Mouse (Mus musculus) Patski (cell line): ENCODE results near the gene Arhgap24. TPM values are rescaled to one million over a fixed set of nuclear protein-coding genes. Genes with fewer than 3 reads are reported as not detected.

Source experiments
- ATAC-seq: fragments of 100-300 bp; one replicate; pipeline ENCODE4 v1.8.0; 2021
- CTCF ChIA-PET: fragments of 350-600 bp; sonication (Branson Sonifier 250); formaldehyde crosslinking; loops from one replicate; lab custom pipeline; 2022; ENCODE audit warnings: inconsistent platforms; lab: Charles Lee
- POLR2A ChIA-PET: fragments of 350-600 bp; sonication (Branson Sonifier 250); formaldehyde crosslinking; loops from one replicate; lab custom pipeline; 2022; ENCODE audit warnings: antibody characterized with exemption, inconsistent platforms; lab: Charles Lee
- DNase-seq: peaks from one replicate; pipeline ENCODE4 v3.0.0-alpha.2; 2011; ENCODE audit warnings: low read depth, low spot score
- H3K27me3 ChIP-seq: fragments of 371-371 bp; one replicate; pipeline ENCODE4 v1.5.1; 2021
- CTCF ChIP-seq: fragments of 100-300 bp; IDR thresholded peaks from one replicate; pipeline ENCODE4 v1.5.1; 2021
- in situ Hi-C: fragments of 300-500 bp; cut with MboI; formaldehyde crosslinking; loops from 3 replicates; pipeline ENCODE4 v1.11.1; 2018; ENCODE audit warnings: low pct_unique_long_range_greater_than_20kb, mixed read lengths
- polyA plus RNA-seq: library from polyadenylated mRNA; unstranded; gene quantifications from one replicate; pipeline ENCODE4 v1.2.3, GENCODE M21; 2021

Arhgap24 gene
- polyA plus RNA-seq, 1 experiment from 2014 or later = 37.6 TPM

DNA sequence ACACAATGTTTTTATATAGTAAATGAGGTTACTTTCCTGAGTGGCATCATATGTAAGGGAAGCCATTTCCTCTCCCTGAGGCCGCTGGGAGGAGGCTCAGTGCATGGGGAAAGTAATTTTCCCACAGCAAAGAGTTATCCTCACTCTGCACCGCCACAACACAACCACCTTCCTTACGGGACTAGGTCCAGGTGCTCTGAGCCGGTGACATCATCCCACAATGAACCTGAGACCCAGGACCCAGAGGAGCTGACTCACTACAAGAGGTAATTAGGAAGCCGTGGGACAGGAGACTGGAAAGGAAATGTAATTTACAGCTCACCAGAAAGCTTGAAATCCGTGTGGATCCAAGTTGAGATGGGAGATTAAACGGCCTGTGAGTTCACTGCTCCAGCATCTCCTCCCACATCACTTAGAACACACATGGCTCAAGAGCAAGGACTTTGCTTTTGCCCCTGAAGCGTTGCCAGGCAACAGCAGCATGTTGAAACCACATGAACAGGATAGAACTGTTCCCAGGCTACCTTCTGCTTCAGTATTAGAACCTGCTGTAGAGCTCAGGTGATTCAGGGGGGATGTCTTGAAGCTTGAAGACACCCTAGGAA lies 238.3 kb downstream of the Arhgap24 start:
- in situ Hi-C loops = no loop called here
- ChIA-PET POLR2A (no interaction called here), CTCF (interaction anchor here (0.6 to 1.3 kb wide), 2 partner anchors 9 to 10 kb away, joined by 3 to 6 read pairs; no protein-coding TSS in a partner anchor)
- no peaks in the 10 kb centered on the region for H3K27me3 ChIP-seq
- DNase-seq (peak; percentile 92), ATAC-seq (peak; percentile 95)
- no peak for TF ChIP-seq CTCF

DNA sequence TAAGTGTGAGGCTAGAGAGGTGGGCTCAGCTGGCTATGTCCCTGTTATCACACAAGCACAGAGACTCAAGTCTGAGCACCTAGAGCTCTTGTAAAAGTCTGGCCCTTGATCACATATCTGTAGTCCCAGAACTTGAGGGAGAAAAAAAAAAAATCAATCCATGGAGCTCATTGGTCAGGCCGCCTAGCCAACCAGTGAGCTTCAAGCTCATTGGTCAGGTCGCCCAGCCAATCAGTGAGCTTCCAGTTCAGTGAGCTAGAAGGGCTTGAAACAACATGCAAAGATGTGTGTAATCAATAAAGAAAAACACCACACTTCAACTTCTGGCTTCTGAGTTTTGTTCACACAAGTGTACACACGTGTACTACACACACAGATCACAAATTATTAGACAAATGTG lies 242.4 kb downstream of the Arhgap24 start:
- TF ChIP-seq CTCF = no peak
- ChIA-PET POLR2A (interaction anchor here (1.2 kb wide), 1 partner anchor 9 kb away, joined by 3 read pairs; no protein-coding TSS in a partner anchor), CTCF (interaction anchor here (0.6 to 2.0 kb wide), 4 partner anchors 13 to 150 kb away, joined by 3 to 6 read pairs (median 4); no protein-coding TSS in a partner anchor)
- no peaks in the 10 kb centered on the region for H3K27me3 ChIP-seq
- no peak for DNase-seq
- in situ Hi-C loops = no loop called here
- no peak for ATAC-seq

DNA sequence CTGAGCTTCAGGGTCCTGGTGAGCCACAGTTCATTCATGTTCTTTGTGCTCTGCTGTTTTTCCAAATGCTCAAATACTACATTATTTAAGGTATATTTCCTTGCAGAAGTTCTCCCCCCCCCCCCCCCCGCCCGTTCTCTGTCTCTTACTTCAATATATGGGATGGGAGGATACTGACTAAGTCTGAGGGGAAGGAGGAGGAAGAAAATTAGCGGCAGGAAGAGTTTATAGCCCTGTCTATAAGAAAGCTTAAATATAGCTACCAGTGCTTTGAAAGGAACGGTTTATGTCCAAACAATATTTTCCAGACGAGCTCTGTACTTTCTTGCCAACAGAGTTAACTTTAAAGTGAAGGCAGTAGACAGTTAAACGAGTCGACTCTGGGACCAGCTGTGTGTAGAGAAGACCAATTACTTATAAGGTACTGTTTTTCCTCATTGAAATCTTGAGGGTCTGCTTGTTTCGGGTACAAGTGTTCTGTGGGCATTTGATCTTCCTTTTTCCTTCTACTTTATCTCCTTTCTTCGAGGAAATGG lies 243.7 kb downstream of the Arhgap24 start:
- in situ Hi-C loops = no loop called here

DNA sequence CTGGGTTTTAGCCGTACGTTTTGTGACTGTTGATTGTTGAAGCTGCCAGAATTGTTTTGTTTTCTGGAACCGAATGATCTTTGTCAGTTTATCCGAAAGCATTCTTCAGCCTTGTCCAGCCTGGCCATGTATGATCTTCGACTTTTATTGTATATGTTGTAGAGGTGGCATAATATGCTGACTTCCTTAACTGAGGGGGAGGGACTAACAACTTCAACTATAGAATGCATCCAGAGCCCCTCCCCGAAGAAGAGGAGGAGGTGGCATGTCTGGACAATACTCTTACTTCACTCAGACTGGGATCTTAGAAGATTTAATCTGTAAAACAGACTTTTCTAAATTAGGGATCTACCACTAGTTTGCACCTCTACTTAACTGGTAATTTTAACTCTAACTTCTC lies 244.2 kb downstream of the Arhgap24 start:
- H3K27me3 ChIP-seq = no peaks in the 10 kb centered on the region
- TF ChIP-seq CTCF = no peak
- no peak for ATAC-seq
- DNase-seq = no peak
- in situ Hi-C loops = no loop called here
- ChIA-PET POLR2A (no interaction called here), CTCF (interaction anchor here (1.3 to 2.0 kb wide), 2 partner anchors 10 to 17 kb away, joined by 3 to 6 read pairs; no protein-coding TSS in a partner anchor)

More for the DNA sequence above, 243.7 kb downstream of the Arhgap24 start:
- ATAC-seq = no peak
- DNase-seq = no peak
- no peak for TF ChIP-seq CTCF
- ChIA-PET POLR2A (no interaction called here), CTCF (interaction anchor here (1.3 to 2.0 kb wide), 3 partner anchors 9 to 22 kb away, joined by 3 to 6 read pairs (median 6); no protein-coding TSS in a partner anchor)
- no peaks in the 10 kb centered on the region for H3K27me3 ChIP-seq

DNA sequence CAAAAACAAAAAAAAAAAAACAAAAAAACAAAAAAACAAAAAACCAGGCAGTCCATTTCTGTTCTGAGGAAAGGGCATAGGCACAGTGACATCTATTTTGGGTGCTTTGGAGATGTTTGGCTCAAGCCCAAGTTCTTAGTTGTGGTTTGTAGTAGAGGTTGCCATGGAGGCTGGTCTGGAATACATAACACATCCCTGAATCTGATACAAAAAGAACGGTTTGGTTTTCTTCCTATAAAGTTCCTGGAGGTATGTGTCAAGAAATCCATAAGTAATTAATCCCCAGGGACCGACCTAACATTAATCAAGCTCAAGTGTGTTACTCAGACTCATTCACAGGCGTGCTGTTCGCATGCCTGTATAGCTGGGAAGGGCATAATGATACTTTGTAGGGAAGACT lies 245.8 kb downstream of the Arhgap24 start:
- ChIA-PET CTCF (no interaction called here), POLR2A (no interaction called here)
- ATAC-seq = no peak
- in situ Hi-C loops = no loop called here
- no peaks in the 10 kb centered on the region for H3K27me3 ChIP-seq
- no peak for TF ChIP-seq CTCF
- DNase-seq = peak; percentile 43

GRCm38 (mm10) chr5:102728531-102728930 lies 247.3 kb downstream of the Arhgap24 start:
- CTCF ChIA-PET = interaction anchor here (2.6 kb wide), 1 partner anchor 9 kb away, joined by 6 read pairs; no protein-coding TSS in a partner anchor

DNA sequence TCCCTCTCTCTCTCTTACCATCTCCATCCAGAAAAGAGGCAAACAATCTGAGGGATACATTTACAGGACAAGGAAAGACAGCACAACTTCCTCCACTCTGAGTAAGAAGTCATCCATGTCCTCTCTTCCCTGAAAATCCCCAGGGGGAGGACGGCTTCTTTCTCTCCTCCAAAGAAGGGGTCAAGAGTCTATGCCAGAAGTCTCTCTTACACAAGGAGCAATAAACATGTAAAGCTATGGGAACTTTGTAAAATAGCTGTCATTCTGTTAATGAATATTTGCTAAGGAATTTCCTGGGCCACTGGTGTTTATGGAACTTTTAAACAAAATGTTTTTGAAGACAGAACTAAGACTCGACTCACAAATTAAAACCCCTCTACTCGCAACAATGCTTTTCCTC lies 248.3 kb downstream of the Arhgap24 start:
- peak; percentile 60 for ATAC-seq
- ChIA-PET CTCF (interaction anchor here (0.9 to 2.6 kb wide), 4 partner anchors 10 to 39 kb away, joined by 3 to 6 read pairs (median 3); no protein-coding TSS in a partner anchor), POLR2A (no interaction called here)
- in situ Hi-C loops = no loop called here
- no peaks in the 10 kb centered on the region for H3K27me3 ChIP-seq
- no peak for TF ChIP-seq CTCF
- peak; percentile 69 for DNase-seq

More at GRCm38 (mm10) chr5:102728531-102728930, 247.3 kb downstream of the Arhgap24 start:
- POLR2A ChIA-PET = interaction anchor here (0.6 kb wide), 1 partner anchor 125 kb away, joined by 3 read pairs; no protein-coding TSS in a partner anchor
- DNase-seq = no peak
- TF ChIP-seq CTCF = no peak
- no peaks in the 10 kb centered on the region for H3K27me3 ChIP-seq
- ATAC-seq = no peak
- in situ Hi-C loops = no loop called here

DNA sequence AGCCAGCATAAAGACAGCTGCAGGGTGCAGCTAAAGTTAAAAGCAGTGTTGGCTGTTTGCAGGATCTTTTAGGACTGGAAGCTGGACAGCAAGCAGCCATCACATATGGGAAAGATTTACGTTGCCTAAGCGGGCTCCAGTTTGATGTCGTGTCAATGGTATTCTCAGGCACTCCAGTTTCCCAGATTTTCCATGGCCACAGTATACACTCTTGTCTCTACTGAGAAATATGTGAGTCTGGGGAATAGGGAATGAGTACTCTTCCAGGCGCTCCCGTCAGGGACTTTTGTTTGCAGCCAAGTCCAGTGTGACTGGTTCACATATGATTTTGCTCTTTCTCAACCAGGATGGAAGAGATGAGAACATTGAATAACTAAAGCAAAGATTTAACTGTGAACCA lies 254.9 kb downstream of the Arhgap24 start:
- POLR2A ChIA-PET = no interaction called here
- CTCF ChIA-PET = no interaction called here
- ATAC-seq (no peak), DNase-seq (no peak)
- in situ Hi-C loops = no loop called here
- H3K27me3 ChIP-seq = no peaks in the 10 kb centered on the region
- no peak for TF ChIP-seq CTCF

- POLR2A ChIA-PET = no interaction called here
- no peak for ATAC-seq
- H3K27me3 ChIP-seq = no peaks in the 10 kb centered on the region
- in situ Hi-C loops = no loop called here
- TF ChIP-seq CTCF = no peak
- DNase-seq = no peak
- CTCF ChIA-PET = interaction anchor here (1.1 to 1.2 kb wide), 2 partner anchors 18 to 477 kb away, joined by 3 to 4 read pairs; no protein-coding TSS in a partner anchor
Observed at GRCm38 (mm10) chr5:102742554-102743255, 261.5 kb downstream of the Arhgap24 start.

GRCm38 (mm10) chr5:102743436-102743835 lies 262.2 kb downstream of the Arhgap24 start:
- no peaks in the 10 kb centered on the region for H3K27me3 ChIP-seq
- ChIA-PET POLR2A (no interaction called here), CTCF (interaction anchor here (0.6 to 1.3 kb wide), 3 partner anchors 12 to 477 kb away, joined by 3 to 4 read pairs (median 4); no protein-coding TSS in a partner anchor)
- no peak for ATAC-seq
- no peak for TF ChIP-seq CTCF
- in situ Hi-C loops = no loop called here
- no peak for DNase-seq
